Mouse (Mus musculus) testis, adult 2 months (tissue): ENCODE results near the gene Heatr5b.

ENCODE experiments used
- CTCF ChIP-seq: fragments of 200-500 bp; IDR thresholded peaks from 2 replicates; pipeline ENCODE4 v1.5.1; 2012; ENCODE audit warnings: low read depth, mild to moderate bottlenecking, inconsistent platforms, low read length, moderate library complexity; ENCODE audit not compliant: control insufficient read depth, insufficient read depth, insufficient replicate concordance
- POLR2A ChIP-seq: fragments of 200-500 bp; IDR thresholded peaks from 2 replicates; pipeline ENCODE4 v1.6.1; 2012; ENCODE audit warnings: low read depth, mild to moderate bottlenecking, inconsistent platforms, low read length, moderate library complexity; ENCODE audit not compliant: control insufficient read depth

GRCm38 (mm10) chr17:78752064-78752463, 83.1 kb downstream of the Heatr5b start:
- TF ChIP-seq CTCF (no peak; the same call in 1 of the 2 replicates), POLR2A (no peak)
